Mouse (Mus musculus) cerebellum, adult 9-11 months (tissue): ENCODE results near the gene Edem3.
"Not testable (repeated sequence)": the region's sequence is repeated elsewhere in the genome, so short reads cannot be mapped to it uniquely, and the experiment has no call there.

Source experiments
- DNase-seq: peaks from one replicate; pipeline ENCODE4 v3.0.0; 2022

Gene Edem3

DNA sequence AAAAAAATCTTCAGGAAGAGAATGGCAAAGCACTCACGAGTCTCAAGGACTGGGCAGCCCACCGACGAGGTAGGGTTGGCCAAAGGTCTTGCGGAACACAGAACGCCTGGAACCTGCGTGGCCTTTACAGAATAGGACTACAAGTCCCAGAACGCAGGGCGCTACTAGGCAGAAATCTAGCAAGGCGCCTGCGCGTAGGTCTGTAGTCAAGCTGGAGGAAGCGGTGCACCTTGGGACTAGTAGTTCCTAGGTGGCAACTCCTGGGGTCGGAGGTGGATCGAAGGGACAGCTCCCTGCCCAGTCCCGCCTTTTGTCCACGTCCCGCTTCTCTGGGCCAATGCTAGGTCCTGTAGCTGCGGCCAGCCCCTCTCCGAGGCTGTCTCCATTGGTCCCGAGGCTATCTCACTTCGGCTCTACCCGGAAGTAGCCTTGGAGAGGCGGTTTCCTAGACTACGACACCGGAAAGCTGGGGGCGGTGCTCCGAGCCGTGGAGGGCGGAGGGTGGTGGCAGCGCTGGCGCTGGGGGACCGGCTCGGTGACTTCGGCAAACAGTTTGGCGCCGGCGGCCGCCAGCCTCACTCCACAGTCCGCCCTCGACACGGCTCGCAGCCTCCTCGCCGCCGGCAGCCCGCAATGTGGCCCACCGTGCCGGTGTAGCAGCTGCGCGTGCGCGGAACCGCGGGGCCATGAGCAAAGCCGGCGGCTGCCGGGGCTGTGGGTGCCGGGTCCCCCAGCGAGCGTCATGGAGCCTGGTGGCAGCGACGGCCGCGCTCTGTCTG is at the start of gene Edem3:
TSS of gene Edem3 (plus strand) at position 491 of the 779 bp plus-strand sequence.
- DNase-seq = peak; percentile 100

DNA sequence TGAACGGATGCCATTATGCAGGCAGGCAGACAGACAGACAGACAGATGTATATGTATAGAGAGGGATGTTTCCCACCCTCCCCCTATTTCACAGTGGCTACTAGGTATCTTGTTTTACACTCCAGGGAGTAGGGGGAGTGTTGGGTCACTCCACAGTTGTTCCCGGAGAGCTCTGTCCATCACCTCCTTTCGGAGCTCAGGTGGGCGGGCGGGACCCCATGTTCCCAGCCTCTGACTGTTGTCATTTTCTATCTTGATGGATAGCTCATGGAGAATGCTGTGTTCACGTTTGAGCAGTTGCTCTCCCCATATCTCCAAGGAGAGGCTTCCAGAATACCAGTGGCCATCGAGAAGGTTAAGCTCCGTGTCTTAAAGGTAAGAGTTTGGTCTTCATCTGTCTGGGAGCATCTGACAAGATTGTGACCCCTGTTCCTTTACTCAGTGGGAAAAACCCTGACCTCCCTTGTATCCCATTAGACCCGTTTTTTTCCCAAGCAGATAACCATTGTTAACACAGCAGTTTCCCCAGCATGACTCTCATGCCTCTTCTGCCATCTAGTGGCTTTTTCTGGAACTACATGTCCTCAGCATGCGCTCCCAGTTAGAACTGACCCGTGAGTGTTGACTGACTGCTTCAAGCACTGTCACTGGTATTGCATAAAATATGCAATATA is 49.3 kb upstream of the Edem3 start:
- DNase-seq = peak; percentile 60

GRCm38 (mm10) chr1:151706397-151706752 is 48.8 kb upstream of the Edem3 start:
- DNase-seq = no peak

DNA sequence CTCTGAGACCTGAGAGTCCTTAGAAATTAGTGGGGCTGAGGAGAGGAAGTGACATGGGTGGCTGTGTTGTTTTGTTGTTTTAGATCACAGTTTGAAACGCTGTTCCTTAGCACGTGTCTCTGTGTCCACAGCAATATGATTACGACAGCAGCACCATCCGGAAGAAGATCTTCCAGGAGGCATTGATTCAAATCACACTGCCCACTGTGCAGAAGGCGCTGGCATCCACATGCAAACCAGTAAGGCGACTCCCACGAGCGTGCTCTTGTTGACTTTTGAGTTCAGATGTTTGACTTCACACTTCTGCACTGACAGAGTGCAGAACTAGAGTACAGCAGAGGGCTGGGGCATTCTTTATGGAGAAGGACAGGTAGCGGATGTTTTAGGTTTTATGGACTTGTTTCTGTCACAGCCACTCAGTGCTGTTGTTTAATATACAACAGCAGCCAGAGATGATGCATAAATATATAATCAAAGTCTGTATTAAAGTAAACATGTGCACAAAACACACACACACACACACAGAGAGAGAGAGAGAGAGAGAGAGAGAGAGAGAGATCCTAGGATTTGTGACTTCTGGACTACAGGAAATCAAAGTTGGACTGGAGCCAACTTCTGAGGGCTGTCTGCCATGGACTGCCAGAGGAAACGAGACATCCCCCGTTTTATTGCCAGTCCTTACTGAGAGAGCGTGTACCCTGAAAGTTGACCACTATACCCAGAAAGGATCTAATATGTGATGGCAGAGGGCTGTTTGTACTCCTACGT is 46.0 kb upstream of the Edem3 start:
- DNase-seq = no peak

- DNase-seq = no peak
Measured at GRCm38 (mm10) chr1:151709734-151710022, 45.5 kb upstream of the Edem3 start.

DNA sequence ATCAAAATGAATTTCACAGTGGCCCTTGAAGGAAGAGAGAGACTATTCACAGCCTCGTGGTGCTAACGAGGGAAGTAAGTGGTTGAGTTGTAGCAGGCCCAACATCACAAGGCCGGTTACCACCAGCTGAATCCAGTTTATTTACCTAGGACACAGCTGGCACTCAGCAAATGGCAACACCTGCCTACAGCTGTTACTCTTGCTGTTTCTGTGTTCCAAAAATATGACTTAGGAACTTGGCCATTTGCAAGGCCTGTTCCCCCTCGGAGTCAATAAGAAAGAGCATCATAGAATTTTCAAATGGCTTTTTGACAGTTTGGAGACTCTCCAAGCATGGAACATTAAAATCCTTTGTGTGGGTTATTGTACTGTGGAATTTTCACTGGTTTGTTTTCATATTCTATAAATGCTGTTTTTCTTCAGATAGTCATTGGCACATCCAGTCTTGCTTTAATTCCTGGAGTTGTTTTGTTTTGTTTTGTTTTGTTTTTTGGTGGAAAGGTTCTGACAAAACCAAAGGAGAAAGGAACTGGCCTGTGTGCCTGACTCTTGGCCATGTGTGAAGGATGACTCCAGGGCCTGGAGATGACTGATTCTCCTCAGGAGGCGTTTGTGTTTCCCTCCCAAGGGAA is 44.6 kb upstream of the Edem3 start:
- DNase-seq = no peak

DNA sequence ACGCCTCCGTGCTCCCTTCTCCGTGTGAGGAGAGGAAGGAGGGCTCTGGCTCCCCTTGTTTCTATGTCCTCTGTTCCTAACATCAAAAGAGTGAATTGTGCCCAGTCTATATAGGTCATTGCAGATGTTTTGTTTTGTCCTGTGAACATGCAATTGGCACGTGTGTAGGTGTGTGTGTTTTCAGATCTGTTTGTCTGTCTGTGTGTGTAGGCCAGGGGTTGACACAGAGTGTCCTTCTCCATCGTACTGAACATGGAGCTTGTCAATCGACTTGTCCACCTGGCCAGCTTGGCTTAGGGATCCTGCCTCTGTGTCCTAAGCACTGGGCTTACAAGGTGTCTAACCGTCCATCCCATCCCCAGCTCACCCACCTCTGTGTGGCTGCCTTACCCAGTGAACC is 44.1 kb upstream of the Edem3 start:
- no peak for DNase-seq

- DNase-seq = no peak
Measured at GRCm38 (mm10) chr1:151712664-151713063, 42.5 kb upstream of the Edem3 start.

- no peak for DNase-seq
Measured at GRCm38 (mm10) chr1:151713622-151714021, 41.5 kb upstream of the Edem3 start.

DNA sequence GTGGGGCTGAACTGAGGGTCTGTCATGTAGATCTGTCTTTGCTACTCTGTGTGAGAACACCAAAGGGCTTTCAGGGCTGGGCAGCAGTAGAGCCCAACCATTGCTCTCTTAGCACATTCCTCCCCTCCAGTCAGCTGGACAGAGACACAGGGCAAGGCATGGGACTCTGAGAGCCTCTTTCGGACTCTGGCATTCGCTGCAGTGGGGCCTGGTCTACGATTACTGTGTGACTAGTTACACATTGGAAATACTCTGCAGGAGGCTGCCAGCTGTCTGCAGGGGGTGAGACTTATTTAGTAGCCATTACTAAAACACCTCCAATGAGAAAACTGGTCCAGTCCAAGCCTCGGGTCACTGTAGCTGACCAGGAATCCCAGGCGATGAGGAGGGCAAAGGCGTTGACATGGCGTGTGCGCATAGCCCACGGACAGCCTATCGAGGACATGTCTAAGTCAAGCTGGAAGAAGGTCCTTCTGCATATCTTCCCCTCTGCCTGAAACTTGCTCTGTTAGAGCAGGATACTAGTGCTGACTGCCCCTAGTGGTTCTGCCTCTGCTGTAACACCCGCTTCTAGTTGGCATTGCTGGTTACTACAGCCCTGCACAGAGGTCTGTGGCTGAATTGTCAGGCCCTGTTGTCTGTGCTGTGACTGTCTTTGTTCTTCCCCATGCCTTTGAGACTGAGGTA is 39.0 kb upstream of the Edem3 start:
- DNase-seq = no peak

DNA sequence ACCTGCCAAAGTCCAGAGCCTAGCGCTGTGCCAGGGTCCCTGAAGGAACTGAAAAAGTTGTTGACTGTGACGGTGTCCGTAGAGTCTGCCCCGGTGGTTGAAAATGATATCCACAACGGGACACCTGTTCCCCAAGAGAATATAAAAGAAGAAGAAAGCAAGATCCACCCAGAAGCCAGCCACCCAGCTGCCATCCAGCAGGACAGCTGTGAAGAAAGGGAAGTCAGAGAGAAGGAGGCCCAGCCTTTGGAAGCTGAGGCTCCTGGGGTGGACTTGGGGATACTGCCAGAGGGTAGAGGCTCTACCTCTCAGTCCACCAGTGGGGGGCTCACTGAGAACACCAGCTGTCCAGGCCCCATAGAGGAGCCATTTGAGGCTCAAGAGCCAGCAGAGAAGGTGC is 37.5 kb upstream of the Edem3 start:
- no peak for DNase-seq

- no peak for DNase-seq
Measured at GRCm38 (mm10) chr1:151718575-151718974, 36.6 kb upstream of the Edem3 start.

DNA sequence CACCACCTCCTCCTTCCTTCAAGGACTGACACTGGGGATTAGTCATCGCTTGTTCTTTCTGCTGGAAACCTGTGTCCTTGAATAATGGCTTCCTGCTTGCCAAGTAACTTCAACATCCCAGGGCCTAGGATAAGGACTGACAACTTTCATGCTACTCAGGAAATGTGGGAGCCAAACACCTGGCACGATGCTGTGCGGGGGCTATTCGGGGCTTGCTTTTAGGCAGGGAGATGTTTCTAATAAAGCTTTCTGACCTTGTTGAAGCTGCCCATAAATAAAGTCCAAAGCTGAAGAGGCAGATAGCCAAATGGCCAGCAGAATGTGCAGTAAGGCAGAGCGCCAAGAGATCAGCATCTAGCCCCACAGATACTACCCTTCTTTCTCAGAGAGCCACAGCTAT is 35.3 kb upstream of the Edem3 start:
- peak; percentile 7 for DNase-seq

DNA sequence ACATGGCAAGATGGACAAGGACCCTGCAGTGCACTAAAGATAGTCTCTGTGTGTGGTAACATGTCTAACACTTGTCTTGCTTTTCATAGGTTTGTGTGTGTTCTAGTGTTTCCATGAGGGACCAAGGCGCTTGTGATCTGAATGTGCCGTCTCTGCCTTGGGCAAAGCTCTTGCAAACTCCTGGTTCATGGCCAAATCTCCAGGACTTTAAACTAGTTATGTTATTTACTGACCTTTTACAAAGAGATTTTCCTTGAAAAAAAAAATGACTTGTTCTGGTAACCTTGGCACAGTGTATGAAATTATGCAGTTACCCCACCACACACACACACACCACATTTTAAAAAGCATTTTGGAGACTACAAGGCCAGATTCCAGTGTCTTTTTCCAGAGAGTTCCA is 34.6 kb upstream of the Edem3 start:
- DNase-seq = no peak

GRCm38 (mm10) chr1:151721357-151721983 is 33.7 kb upstream of the Edem3 start:
- no peak for DNase-seq

- no peak for DNase-seq
Measured at GRCm38 (mm10) chr1:151723771-151724170, 31.4 kb upstream of the Edem3 start.

GRCm38 (mm10) chr1:151725590-151725989 is 29.6 kb upstream of the Edem3 start:
- no peak for DNase-seq

GRCm38 (mm10) chr1:151726358-151726757 is 28.8 kb upstream of the Edem3 start:
- no peak for DNase-seq

DNA sequence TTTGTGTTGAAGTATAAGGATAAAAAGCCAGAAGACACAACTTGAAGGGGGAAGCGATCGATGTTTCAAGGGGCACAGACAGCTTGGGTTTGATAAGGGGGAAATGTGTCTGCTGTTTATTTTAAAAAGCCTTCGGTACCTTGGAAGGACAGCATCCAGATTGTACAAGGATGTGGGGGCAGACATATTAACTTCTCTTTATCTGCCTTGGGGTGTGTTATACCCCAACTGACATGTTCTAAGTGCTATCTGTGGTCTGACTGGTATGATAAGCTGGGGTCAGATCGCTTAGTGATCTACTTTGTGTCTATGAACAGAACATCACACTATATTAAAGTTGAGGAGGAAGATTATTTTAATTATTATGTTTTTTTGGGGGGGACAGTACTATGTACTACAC is 27.0 kb upstream of the Edem3 start:
- DNase-seq = no peak

DNA sequence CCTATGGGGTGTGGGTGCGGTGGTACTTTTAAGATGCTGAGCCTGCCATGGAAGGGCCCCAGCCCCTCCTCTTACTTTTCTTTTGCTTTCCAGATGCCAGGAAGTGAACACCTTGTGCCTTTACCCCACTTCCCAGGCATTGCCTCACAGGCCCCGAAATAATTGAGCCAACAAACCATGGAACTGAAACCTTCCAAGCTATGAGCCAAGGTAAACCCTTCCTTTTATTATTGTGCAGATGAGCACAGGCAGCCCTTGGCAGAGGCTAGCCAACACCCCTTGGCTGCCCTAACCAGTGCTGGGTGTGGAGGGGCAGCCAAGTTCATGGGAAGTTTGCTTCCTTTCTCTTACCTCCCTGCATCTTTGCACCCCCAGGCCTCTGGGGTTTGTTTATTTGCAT is 18.0 kb upstream of the Edem3 start:
- DNase-seq = no peak

- no peak for DNase-seq
Measured at GRCm38 (mm10) chr1:151741199-151741621, 14.0 kb upstream of the Edem3 start.

DNA sequence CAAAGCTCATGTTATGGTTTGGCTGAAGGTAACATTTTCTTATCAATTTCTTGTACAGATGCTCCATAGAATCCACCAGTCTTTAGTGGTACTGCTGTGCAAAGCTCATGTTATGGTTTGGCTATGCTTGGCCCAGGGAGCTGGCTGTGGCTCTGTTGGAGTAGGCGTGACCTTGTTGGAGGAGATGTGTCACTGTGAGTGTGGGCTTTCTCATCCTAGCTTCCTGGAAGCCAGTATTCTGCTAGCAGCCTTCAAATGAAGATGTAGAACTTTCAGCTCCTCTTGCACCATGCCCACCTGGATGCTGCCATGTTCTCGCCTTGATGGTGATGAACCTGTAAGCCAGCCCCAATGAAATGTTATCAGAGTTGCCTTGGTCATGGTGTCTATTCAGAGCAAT is 5.3 kb upstream of the Edem3 start:
- DNase-seq = not testable (repeated sequence)

DNA sequence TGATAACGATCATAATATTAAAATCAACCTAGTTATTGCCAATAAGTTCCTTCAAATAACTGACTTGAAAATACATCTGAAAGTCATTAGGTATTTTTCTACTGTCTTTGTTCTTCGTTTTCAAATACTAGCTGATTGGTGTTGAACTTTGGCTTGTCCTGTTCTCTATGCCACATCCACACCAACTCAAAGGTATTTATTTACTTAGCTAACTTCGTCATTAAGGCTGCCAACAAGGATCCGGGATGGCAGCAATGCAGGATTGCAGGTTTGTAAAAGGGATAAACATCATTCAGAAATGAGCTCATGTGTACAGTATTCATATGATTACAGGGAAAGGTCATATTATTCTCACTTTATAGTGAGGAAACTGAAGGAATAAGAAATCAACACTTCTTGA is 2.2 kb upstream of the Edem3 start:
- DNase-seq = no peak
